Mouse (Mus musculus): ENCODE results near the gene Zfp945.

DNA sequence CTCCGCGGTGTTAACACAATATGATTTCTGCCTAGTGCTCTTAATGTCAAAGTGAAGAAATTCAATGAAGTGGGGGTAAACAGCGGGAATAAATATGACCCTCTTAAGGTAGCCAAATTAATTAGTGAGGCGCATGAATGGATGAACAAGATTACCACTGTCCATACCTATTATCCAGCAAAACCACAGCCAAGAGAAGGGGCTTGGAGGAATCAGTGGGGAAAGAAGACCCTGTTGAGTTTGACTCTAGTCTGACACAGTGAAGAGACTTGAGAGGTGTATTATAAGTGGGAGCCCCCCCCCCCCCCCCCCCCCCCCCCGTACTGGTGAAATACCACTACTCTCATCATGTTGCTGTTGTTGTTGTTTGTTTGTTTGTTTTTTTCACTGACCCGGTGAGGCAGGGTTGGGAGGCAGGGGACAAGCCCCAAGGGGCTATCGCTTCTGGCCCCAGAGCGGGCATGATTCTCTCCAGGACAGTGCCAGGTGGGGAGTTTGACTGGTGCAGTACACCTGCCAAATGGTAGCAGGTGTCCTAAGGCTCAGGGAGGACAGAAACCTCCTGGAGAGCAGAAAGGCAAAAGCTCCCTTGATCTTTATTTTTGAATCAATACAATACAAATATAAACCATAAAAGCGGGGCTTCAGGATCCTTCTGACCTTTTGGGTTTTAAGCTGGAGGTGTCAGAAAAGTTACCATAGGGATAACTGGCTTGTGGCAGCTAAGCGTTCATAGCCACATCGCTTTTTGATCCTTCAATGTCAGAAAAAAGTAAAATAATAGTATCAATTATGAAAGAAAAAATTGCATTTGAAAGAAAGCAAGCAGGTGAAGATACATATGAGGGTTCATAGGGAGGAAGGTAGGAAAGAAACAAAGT, 10.7 kb upstream of the Zfp945 start:
- TF ChIP-seq POLR2A (IDR thresholded peaks at IDR 0.05; ENCODE audit: borderline replicate concordance, low read depth, low read length), result no peak
- TF ChIP-seq CTCF (IDR thresholded peaks at IDR 0.05; ENCODE audit: low read depth, low read length), result no peak

Measured in bone marrow macrophage, adult 2 months (primary cell).